Mouse (Mus musculus): ENCODE data around the gene Cdadc1.

DNA sequence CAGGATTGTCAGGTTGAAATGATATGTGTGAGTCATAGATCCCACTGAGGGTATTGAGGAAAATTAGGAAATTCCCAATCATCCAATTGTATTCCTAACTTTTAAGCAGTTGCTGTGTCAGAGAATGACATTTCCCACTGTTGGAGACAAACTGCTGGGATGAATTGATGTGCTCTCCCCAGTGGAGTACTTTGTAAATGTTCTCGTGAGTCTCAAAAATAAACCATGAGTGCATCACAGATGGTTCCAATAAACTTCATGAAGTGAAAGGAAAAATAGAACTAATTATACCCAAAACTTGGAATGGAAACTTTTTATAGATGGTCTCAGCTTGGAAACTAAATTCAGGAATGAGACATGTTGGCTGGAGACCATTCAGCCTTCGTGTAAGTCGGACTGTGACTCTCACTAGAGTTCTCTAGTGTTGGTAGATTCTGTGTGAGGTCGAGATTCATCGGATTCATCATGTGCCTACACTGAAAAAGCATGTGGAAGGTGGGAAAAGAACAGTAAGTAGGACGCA, 83.8 kb downstream of the Cdadc1 start:
- no peak for TF ChIP-seq CTCF (IDR thresholded peaks at IDR 0.05; ENCODE audit: low read depth)
- TF ChIP-seq EP300 (IDR thresholded peaks at IDR 0.05; ENCODE audit: low read depth) = no peak
